Mouse (Mus musculus) small intestine, adult 2 months (tissue): ENCODE data around the gene Ston2.

Source experiments
- CTCF ChIP-seq: fragments of 200-500 bp; IDR thresholded peaks from 2 replicates; pipeline ENCODE4 v1.5.1; 2012; ENCODE audit warnings: low read depth, mild to moderate bottlenecking, control low read depth, inconsistent platforms, low read length, moderate library complexity, mixed read lengths; ENCODE audit not compliant: insufficient replicate concordance, insufficient read length; ENCODE audit errors: extremely low read depth
- POLR2A ChIP-seq: fragments of 200-500 bp; IDR thresholded peaks from 2 replicates; pipeline ENCODE4 v1.6.1; 2012; ENCODE audit warnings: low read depth, mild to moderate bottlenecking, control low read depth, inconsistent platforms, low read length, moderate library complexity

DNA sequence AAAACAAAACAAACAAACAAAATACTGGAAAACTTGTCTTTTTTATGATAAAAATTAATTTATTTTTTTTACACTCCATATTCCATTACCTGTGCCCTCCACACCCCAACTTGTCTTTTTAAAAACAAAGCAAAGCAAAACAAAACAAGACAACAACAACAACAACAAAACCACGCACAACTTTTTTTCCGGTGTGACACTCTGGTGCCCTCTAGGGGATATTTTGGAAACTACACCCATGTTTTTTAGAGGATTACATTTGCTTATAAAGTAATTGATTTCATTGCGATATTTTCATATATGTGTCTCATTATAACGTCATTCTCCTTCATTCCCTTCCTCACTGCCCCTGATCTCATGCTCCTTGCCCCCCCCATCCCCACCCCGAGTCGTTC lies 11.2 kb upstream of the Ston2 start:
- no peak for TF ChIP-seq POLR2A
- peak; percentile 27; the same call in 1 of the 2 replicates for TF ChIP-seq CTCF
